Mouse (Mus musculus): ENCODE measurements around the gene Crispld2.

Crispld2 gene

GRCm38 (mm10) chr8:120000461-120000860 lies 8.2 kb downstream of the Crispld2 start:
- DNase-seq (ENCODE audit: low read depth, low spot score): no peak

- DNase-seq (ENCODE audit: low read depth, low spot score): no peak
These were observed 9.5 kb downstream of the Crispld2 start for GRCm38 (mm10) chr8:120001712-120002111.

DNA sequence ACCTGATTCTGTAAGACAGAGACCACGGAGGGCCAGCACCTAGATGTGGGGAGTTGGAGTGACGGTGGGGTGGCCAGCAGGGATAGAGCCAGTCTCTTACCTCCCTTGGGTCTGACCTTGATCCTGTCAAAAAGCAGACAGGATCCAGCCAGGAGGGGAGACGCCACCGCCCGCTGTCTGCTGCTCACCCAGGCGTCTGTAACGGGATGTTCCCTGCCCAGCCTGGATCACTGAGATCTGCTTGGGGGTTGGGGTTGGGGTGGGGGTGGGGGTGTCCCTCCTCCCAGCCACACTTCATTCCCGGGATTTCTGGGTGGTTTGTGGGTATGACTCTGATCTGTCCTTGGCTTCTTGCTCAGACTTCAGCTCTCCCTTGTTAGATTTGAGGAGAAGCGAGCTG lies 10.1 kb downstream of the Crispld2 start:
- DNase-seq (ENCODE audit: low read depth, low spot score): no peak

DNA sequence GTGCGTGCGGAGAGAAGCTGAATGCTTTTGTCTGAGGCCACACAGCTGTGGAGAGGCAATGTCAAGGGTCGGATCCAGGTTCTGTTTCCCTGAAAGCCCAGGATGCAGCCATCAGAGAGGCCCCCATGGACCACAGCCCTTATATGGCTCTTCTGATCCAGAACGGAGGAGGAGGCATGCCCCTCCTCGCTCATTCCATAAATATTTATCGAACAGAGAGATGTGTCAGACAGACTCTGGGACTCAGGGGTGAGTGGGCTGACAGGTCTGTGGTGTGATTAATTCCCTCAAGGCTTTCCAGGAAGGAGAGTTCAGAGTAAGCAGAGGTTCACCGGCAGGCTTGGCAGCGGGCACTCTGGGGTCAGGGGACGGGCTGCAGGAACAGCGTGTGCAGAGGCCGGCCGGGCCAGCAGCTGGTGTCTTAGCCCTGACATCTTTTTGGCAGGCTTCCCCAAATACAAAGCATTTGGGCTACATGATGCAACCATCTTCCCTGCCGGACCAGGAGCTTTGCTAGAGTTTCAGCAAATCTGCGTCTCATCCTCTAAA lies 12.0 kb downstream of the Crispld2 start:
- no peak for DNase-seq (ENCODE audit: low read depth, low spot score)

GRCm38 (mm10) chr8:120004705-120005381 lies 12.6 kb downstream of the Crispld2 start:
- DNase-seq (ENCODE audit: low read depth, low spot score): no peak

DNA sequence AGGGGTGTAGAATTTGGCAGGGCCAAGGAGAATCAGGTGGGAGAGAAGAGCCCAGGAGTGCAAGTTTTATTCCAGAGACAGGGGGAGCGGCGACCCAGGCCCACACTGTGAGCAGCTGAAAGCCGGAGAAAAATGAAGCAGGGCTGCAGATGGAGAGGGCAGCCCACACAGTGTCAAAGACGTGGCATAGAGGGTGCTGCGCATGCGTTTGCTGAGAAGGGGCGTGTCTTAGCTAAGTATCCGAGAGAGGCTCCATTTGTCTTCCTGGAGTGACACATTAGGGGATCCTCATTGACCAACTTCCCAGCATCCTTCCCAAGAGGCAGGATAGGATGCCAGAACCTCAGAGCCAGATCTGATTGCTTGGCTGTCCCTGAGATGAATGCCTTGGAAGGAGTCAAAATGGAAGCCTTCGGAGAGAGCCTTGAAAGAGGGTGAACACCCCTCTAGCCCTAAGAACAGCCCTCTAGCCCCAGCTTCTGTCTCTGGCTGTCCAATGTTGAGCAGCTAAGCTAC lies 14.5 kb downstream of the Crispld2 start:
- DNase-seq (ENCODE audit: low read depth, low spot score): no peak

- no peak for DNase-seq (ENCODE audit: low read depth, low spot score)
These were observed 14.9 kb downstream of the Crispld2 start for GRCm38 (mm10) chr8:120007178-120007577.

GRCm38 (mm10) chr8:120009284-120009683 lies 17.0 kb downstream of the Crispld2 start:
- no peak for DNase-seq (ENCODE audit: low read depth, low spot score)

- no peak for DNase-seq (ENCODE audit: low read depth, low spot score)
These were observed 20.3 kb downstream of the Crispld2 start for GRCm38 (mm10) chr8:120012491-120012890.

DNA sequence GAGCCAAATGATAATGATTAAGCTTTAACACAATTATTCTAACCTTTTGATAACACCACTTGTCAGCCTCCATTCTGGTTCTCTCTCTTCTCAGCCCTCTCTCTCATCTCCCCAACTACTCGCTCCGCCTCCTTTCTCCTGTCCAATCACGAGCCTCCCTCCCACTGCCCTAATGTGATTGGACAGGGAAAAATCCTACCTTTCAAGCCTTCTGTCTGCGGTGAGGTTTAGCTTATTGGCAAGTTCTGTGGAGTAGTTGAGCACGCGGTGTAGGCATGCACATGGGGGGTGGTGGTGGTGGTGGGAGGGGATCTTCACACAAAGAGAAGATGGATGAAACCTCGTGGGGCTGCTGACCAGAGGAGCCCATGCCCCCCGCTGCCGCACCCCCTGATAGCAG lies 20.7 kb downstream of the Crispld2 start:
- DNase-seq (ENCODE audit: low read depth, low spot score): no peak

- DNase-seq (ENCODE audit: low read depth, low spot score): no peak
These were observed 22.2 kb downstream of the Crispld2 start for GRCm38 (mm10) chr8:120014267-120015023.

- no peak for DNase-seq (ENCODE audit: low read depth, low spot score)
These were observed 23.7 kb downstream of the Crispld2 start for GRCm38 (mm10) chr8:120015916-120016315.

- DNase-seq (ENCODE audit: low read depth, low spot score): no peak
These were observed 24.2 kb downstream of the Crispld2 start for GRCm38 (mm10) chr8:120016424-120016823.

DNA sequence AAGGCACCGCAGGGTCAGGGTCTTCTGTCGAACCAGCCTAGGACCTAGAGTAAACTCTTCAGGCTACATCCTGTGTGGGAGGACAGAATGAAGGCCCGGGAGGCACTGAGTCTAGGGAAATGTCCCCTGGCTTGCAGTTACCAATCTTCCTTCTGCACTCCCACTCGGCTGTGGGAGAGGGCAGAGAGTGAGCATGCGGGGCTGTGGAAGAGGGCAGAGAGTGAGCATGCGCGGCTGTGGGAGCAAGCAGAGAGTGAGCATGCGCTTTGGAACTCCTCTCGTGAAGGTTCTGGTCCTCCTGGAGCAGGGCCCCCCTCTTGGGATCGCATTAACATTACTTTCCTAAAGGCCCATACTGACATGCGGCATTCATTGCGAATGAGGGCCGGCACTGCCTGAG lies 25.1 kb downstream of the Crispld2 start:
- no peak for DNase-seq (ENCODE audit: low read depth, low spot score)

DNA sequence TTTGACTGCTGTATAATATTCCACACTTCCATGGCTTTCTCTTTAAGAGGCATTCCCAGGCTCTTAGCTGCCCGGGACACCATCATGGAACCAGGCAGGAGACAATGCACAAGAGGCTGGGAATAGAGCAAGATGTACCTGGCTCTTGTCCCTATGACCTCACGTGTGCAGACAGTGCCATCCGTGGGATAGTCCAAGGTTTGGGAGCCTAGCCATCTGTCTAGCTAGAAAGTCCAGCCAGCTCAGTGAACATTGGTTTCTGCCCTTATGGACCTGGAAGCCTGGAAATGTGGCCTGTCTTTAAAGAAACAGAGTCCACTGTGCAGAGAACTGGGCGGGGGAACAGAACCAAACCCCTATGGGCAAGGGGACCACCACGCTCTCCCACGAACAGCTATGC lies 25.5 kb downstream of the Crispld2 start:
- DNase-seq (ENCODE audit: low read depth, low spot score): no peak

GRCm38 (mm10) chr8:120018379-120018778 lies 26.1 kb downstream of the Crispld2 start:
- no peak for DNase-seq (ENCODE audit: low read depth, low spot score)

GRCm38 (mm10) chr8:120019297-120019696 lies 27.1 kb downstream of the Crispld2 start:
- DNase-seq (ENCODE audit: low read depth, low spot score): no peak

DNA sequence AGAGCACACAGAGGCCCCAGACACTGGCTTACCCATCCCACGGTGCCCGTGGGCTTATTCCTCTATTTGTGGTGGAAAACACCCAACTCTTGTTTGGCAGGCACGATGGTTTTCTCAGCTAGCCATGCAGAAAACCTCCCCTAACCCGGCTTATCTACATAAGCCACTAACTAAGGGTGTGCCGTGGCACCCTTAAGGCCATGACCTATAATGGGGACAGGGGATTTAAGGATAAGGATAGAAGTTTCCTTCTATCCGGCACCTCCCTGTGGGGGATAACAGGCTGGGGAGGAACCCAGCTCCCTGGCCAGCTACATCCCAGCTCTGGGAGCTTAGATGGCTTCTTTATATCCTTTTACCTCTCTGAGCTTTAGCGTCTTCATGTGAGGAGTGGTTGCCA lies 28.1 kb downstream of the Crispld2 start:
- no peak for DNase-seq (ENCODE audit: low read depth, low spot score)

DNA sequence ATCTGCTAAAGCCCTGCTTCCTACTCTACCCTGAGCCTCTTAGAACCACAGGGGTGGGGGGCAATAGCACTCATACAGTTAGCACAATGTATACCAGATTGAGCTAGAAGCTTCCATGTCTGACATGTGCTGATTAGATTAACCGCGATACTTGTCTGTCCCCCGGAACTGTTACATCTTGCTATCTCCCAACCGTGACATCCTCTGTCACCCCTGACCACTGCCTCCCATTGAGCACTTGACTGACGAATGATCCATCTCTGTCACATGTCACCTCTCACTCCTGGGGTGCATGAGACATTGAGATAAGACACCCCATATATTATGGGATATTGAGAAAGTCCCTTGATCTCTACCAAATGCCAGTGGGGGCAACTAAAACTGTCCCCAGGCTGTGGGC lies 34.0 kb downstream of the Crispld2 start:
- DNase-seq (ENCODE audit: low read depth, low spot score): no peak

DNA sequence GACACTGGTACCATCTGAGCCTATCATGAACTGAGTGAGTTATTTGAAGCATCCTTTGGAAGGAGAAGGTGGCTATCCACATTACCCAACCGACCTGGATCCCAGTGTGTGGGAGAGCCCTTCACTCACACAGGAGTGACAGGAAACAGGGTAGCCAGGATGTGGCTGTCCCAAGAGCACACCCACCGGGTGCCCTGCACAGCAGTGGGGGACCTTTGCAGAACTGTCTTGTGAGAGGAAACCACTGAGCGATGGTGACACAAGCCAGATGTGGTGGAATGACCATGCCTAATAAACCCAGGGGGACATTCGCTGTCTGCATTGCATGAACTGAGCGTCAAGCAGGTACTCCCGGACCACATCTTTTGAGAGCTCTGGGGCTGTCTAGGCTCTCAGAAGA lies 34.8 kb downstream of the Crispld2 start:
- DNase-seq (ENCODE audit: low read depth, low spot score): no peak

DNA sequence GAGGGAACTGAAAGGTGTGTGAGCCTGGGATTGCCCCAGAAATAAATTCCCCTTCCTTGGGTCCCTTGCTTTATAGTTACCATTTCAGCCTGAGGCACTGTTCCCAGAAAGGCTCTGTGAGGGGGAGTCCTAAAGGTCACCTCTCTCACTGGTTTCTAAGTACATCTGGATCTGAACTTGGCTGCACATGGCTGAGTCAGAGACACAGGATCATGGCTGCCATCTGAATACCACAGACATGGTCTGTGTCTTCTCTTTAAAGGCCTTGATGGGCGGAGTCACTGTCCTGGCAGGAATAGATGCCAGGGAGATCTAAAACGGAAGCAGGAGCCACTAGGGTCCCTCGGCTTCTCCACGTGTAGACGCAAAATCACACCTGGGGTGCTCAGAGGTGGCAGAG lies 38.2 kb downstream of the Crispld2 start:
- no peak for DNase-seq (ENCODE audit: low read depth, low spot score)

DNA sequence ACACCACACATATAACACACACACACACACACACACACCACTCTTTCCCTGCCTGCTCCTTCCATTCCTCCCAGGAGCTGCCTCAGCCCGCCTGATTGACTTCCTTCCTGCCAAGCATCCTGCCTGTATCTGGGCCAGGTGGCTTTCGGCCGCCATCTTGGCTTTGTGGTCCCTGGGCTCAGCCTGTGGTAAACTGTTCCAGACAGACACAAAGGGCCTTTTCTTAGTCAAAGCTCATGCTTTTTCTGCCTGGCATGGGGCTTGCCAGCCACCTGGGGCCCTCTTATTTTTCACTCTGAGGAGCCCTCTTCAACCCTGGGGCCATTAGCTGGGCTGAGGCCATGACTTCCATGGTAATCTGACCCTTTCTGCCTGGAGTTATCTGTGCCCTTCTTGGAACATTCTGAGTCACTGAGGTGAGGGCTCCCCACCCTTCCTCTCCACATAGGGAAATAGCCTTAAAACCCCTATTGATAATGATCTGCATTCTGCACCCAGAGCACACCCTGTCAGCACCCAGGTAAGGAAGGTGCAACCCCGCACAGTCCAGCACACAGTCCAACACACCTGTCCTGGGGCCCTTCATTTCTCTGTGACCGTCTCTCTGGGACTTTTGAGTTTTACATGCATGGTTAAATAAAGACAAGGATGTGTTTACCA lies 40.4 kb downstream of the Crispld2 start:
- DNase-seq (ENCODE audit: low read depth, low spot score): no peak
